Mouse (Mus musculus) bone marrow, adult 2 months (tissue): ENCODE results near the gene Clec2l. TPM values are rescaled to one million over a fixed set of nuclear protein-coding genes. Genes with fewer than 3 reads are reported as not detected.

Experiments used
- H3K27ac ChIP-seq: fragments of 200-500 bp; 2 replicates; pipeline ENCODE4 v1.5.1; 2012; ENCODE audit warnings: low read depth, mild to moderate bottlenecking, control low read depth, inconsistent platforms, low read length; ENCODE audit not compliant: control insufficient read depth, poor library complexity, insufficient read depth
- H3K4me1 ChIP-seq: fragments of 200-500 bp; 2 replicates; pipeline ENCODE4 v1.6.1; 2011; ENCODE audit warnings: low read length; ENCODE audit not compliant: control insufficient read depth, insufficient read depth
- H3K4me3 ChIP-seq: fragments of 200-500 bp; replicated peaks from 2 replicates; pipeline ENCODE3; 2011; ENCODE audit warnings: mild to moderate bottlenecking, low read depth, low read length, control low read depth; ENCODE audit not compliant: control insufficient read depth
- CTCF ChIP-seq: fragments of 200-500 bp; IDR thresholded peaks from 2 replicates; pipeline ENCODE4 v1.5.1; 2011; ENCODE audit warnings: low read length, control low read depth; ENCODE audit not compliant: control insufficient read depth, insufficient read depth
- POLR2A ChIP-seq: fragments of 200-500 bp; IDR thresholded peaks from 2 replicates; pipeline ENCODE4 v1.6.1; 2011; ENCODE audit warnings: low read depth, mild to moderate bottlenecking, control low read depth, low read length, borderline replicate concordance; ENCODE audit not compliant: control insufficient read depth
- WGBS: fragments of 180-500 bp; shearing (Covaris S2); methylation state at CpG from one replicate; pipeline ENCODE4 v1.1.7; 2018; 5-methylcytosine and 5-hydroxymethylcytosine counted together
- polyA plus RNA-seq: library from polyadenylated mRNA; stranded (reverse); fragments of >200 nt; gene quantifications from 2 replicates; pipeline ENCODE4 v1.2.4, GENCODE M21; 2011; ENCODE audit warnings: low replicate concordance; ENCODE audit not compliant: missing spikeins, insufficient read depth, insufficient read length

Gene Clec2l
- polyA plus RNA-seq, 1 experiment = not detected

DNA sequence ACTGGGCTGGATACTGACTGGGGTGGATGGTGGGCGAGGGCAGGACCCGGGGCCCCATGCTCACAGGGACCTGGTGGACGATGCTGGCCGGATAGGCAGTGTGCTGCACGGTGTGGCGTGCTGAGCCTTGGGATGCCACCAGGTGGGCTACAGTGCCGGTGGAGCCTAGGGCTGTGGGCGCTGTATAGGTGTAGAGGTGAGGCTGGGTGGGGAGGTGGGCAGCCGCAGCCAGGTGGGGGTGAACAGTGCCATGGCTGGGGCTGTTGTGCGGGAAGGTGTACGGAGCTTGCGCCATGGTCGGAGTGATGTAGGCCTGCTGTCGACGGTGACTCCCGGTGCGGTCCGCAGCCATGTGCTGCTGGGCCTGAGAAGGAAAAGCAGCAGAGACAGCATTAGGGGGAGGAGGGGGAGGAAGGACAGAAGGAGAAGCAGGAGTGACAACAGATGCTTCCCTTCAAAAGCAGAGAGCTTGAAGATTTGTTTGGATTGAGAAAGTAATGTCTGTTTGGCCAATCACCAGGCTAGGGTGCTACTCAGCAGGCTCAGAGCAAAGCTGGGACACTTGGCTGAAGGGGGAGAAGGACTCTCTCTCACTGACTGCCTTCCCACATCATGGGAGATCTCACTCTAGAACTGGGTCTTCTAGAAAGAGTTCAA lies 35.5 kb downstream of the Clec2l start:
- TF ChIP-seq POLR2A (no peak), CTCF (no peak)
- WGBS = 96% methylated on average over 18 of the region's 18 CpGs
- Histone ChIP-seq H3K4me1 (no peaks in the 10 kb centered on the region), H3K4me3 (no peak overlapping the region), H3K27ac (no peak overlapping the region)

DNA sequence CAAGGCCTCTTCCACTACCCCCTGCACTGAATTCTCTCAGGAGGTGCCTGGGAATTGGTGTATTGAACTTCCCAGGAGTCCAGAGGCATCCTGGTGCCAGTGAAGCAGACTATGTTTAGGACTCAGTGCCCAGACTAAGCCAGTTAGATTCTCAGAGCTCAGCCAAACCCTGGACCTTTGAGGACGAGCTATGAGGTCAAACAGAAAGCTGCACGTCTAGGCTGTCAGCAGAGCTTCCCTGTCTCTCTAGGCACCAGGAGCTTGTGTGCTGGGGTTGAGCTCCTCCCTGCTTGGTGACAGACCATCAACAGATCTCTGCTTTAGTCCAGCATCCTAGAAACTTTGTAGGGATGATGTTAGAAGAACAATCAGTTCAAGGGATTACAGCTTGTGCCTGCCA lies 38.6 kb downstream of the Clec2l start:
- Histone ChIP-seq H3K27ac (no peak overlapping the region), H3K4me3 (no peak overlapping the region), H3K4me1 (no peaks in the 10 kb centered on the region)
- TF ChIP-seq POLR2A = no peak
- TF ChIP-seq CTCF = no peak
- 74% methylated on average over 2 of the region's 2 CpGs for WGBS

DNA sequence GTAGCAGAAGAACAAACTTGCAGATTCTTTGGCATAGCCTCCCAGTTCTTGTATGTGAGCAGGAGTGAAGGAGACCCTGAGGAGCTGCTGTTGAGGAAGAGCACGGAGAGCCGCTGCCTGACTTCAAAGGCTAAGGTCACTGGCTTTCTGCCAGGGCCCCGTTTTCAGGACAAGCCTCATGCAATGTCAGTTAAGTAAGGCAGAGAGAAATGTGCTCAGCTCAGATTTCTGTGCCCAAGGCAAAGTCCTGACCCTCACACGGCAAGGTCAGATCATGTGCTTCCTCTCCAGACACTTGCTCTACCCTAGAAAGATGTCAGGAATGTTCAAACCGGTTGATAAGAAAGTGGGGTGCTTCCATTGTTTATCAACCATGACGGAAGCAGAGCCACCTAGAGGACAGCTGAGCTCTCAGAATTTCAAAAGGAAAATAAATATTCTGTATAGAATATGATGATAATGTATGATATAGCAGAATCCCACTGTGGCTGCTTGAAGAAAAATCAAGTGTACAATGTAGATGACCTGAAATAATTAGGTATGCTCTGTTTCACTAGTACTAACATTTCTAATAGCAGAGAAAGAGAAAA lies 40.0 kb downstream of the Clec2l start:
- no peak for TF ChIP-seq CTCF
- no peak for TF ChIP-seq POLR2A
- Histone ChIP-seq H3K4me1 (no peaks in the 10 kb centered on the region), H3K4me3 (no peak overlapping the region), H3K27ac (no peak overlapping the region)
- WGBS = 73% methylated on average over 6 of the region's 6 CpGs

DNA sequence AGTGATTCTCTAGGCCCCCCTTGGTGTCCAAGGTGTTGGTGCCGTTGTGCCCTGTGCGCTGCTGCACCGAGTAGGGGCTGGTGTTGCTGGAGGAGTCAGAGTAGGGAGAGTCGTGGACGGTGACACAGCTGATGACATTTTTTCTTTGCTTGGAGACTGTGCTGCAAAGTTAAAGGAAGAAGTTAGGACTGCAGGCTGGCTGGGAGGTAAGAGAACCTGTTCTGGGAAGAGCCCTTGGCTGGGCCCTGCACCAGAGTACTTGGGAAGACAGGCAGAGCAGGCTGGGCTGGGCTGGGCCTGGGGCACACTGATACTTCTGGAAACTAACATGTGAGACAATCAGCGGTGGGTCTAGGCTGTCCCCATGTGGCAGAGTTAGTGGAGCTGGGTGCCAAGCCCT lies 40.7 kb downstream of the Clec2l start:
- 92% methylated on average over 6 of the region's 6 CpGs for WGBS
- no peaks in the 10 kb centered on the region for H3K4me1 ChIP-seq
- no peak overlapping the region for H3K4me3 ChIP-seq
- TF ChIP-seq POLR2A = no peak
- no peak for TF ChIP-seq CTCF
- no peak overlapping the region for H3K27ac ChIP-seq

DNA sequence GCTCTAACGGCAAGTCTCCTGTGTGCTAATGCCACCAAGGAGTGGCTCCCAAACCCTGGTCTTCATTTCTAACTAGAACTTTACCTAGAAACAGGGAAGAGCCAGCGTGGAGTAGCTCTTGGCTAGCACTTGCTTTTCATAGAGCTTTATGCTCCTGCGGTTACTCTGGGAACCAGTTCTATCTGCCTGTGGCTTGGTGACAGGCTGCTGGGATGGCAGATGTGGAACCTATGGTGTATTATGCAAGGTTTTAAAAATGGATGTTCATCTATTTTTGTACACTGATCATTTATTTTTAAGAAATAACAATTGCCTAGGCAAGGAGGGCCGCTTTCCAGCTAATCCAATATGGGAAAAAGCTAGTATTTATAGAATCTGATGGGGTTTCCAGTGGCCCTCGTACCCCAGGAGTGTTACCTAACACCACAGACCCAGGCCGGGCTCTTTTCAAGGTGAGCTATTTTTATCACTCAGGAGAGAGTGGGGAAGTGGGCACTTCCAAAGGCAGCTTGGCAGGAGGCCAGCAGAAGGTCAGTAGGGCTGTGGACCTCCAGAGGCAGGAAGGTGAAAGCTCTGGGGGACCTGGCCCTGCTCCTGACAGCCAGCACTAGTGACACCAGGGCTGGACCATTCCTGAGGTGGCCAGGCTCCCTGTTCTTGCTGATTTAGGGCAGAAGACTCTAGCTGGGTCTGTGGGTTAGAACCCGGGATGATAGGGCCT lies 41.6 kb downstream of the Clec2l start:
- WGBS = 73% methylated on average over 7 of the region's 7 CpGs
- Histone ChIP-seq H3K4me3 (no peak overlapping the region), H3K27ac (no peak overlapping the region), H3K4me1 (no peaks in the 10 kb centered on the region)
- no peak for TF ChIP-seq CTCF
- TF ChIP-seq POLR2A = no peak

DNA sequence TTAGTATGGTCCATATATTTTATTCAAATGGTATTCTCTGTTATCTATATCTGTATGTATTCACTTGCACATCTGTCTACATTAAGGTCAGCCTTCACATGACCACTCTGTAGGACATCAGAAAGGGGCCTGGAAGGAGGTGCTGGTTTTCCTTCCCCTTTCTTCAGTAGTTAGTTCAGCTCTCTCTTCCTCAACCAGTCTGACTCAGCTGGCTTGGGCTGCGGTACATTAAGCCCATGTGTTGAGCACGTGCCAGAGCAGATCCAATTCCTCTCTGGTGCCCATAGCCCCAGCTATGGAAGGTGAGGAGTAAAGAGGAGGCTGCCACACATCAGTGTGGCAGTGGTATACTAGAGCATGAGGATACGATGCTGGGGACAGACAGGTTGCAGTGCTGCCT lies 47.6 kb downstream of the Clec2l start:
- no peak overlapping the region for H3K4me3 ChIP-seq
- peak overlapping the region; percentile 8; the same call in 1 of the 2 replicates for H3K27ac ChIP-seq
- WGBS = 40% methylated on average over 3 of the region's 3 CpGs
- TF ChIP-seq CTCF (no peak), POLR2A (no peak)
- H3K4me1 ChIP-seq = peaks cover 9% of the 10 kb centered on the region

DNA sequence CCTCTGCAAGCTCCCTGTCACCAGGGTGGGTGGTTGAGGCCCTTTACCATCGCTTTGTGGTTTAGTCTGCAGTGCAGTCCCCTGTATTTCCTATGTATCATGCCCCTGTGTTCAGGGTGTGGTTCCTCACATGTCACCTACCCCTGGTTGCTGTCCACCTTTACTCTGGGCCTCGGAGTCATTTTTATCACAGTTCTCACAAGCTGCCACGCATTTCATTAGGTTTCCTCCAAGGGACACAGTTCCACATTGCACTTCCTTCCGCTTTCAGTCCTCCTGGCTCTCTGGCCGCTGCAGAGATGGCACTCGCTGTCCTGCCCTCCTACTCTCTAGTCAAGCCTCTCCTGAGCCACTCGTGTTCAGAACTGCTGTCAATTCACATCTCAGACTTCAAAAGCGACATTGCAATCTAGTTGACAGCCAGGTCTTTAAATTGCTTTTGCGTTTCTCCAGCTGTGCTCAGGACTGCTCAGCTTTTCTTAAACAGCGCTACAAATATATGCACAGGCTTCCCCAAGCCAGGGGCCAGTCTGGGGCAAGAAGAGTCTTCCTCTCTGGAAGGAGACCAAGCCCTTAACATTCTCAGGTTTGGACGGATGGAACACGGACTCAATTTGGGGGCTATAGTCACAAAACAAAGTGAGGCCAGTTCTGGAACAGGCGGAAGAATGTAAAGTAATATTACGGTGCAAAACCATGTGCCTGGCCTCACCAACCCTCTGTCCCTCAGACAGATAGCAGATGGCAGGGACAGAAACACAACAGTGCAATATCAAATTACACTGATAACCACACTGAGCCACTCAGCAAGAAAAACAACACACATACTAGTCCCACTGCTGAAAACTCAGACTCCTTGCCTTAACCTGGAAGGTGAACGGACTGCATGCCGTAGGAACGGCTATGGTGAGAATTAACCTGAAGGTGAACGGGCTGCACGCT lies 51.4 kb downstream of the Clec2l start:
- peaks cover 9% of the 10 kb centered on the region for H3K4me1 ChIP-seq
- TF ChIP-seq CTCF (no peak), POLR2A (no peak)
- 74% methylated on average over 19 of the region's 19 CpGs for WGBS

DNA sequence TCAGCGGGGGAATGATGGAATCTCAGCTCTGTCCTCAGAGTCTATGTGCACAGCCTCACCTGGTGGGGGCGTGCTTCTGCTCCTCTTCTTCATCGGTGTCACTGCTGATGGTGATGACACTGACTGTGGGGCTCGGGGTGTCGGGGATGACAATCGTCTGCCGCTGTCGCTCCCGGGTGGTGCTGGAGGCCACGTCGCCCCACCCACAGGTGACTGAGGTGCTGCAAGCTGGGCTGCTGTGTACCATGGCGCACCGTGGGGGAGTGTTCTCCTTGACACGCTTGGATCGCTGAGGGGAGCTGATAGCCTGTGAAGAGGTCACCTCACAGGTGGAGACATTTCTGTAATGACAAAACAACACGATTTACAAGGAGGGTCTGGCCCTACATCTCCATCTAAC lies 53.0 kb downstream of the Clec2l start:
- 95% methylated on average over 16 of the region's 16 CpGs for WGBS
- TF ChIP-seq CTCF = no peak
- no peak for TF ChIP-seq POLR2A
- Histone ChIP-seq H3K4me1 (peaks cover 4% of the 10 kb centered on the region), H3K4me3 (no peak overlapping the region), H3K27ac (no peak overlapping the region)

More for the DNA sequence above, 51.4 kb downstream of the Clec2l start:
- Histone ChIP-seq H3K27ac (0 out of 2 replicates have a peak overlapping the region, but pooled peaks have one; percentile 2), H3K4me3 (no peak overlapping the region)
